Mouse (Mus musculus) CD4-positive, CD25-positive, alpha-beta regulatory T cell, adult 2 months (primary cell): ENCODE measurements around the gene Cadm1.

Source experiments
- DNase-seq: peaks from one replicate; pipeline ENCODE4 v3.0.0-alpha.2; 2012; ENCODE audit warnings: low read depth, low spot score

Gene Cadm1

DNA sequence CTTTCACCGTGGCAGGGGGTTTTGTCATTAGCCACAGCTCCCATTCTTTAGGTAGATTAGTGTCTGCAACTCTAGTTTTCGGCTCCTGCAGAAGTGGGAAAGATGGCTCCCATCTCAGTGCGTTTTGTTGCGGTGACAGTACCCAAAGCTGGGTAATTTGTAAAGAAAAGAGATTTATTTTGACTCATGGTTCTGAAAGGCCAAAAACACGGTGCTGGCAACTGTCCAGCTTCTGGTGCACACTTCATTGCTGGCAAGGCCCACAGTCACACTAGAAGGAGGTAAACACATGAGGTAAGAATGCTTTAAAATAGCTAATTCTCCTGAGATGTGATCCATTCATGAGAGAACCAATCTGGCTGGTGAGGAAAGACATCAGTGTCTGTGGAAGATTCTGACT is 18.9 kb downstream of the Cadm1 start:
- DNase-seq = no peak

DNA sequence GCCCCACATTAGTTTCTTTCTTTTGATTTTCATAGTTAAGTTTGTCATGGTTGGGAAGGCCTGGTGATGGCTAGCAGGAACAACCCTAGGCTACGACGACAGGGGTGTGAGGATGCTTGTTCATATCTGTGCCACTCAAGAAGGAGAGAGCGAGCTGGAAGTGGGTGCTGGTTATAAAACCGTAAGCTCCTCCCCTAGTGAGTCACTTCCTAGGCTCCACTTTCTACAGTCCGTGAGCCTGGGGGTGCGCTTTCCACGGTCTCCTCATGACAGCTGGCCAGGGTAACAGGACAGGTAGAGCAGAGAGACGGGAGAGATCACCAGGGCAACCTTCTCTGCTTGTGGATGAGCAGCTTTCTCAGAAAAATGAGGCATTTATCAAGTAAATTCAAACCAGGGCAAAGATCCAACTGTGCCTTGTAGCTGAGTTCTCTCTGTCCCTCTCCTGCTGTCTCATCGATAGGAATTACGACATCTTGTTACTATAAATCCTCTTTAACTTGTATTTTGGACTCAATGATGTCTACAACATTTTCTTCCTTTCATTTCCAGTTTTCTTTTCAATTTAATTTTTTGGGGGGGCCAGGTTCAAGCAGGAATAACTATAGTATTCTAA is 23.1 kb downstream of the Cadm1 start:
- DNase-seq = no peak

DNA sequence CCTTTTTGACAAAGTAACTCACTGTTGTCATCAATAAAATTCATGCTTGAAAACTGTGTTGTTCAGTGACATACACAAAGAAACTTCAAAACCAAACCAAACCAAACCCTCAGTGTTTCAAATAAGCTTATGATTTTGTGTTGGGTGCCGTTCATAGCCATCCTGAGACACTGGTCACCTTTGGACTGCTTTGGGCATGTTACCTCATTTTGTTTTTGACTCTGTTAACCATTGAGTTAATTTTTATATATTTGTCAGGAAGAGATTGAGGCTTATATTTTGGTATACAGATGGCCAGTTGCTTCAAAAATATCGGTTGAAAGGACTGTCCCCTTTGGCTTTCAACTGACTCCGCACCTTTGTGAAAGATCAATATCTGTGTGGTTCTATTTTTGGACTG is 30.8 kb downstream of the Cadm1 start:
- no peak for DNase-seq

DNA sequence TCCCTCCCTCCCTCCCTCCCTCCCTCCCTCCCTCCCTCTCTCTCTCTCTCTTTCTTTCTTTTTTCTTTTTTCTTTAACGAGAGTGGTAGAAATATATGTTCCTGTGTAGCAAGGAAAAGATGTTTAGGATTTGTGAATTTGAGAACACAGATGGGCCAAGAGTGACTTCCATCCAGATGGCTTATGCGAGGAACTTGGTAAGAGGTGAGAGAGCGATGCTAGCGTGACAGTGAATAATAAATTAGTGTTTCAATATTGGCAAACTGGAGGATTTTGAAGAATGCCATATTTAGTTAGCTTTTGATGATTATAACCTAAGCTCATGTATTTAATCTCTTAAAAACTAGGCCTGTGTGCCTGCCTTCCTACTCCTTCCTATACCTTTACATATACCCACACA is 31.6 kb downstream of the Cadm1 start:
- no peak for DNase-seq

DNA sequence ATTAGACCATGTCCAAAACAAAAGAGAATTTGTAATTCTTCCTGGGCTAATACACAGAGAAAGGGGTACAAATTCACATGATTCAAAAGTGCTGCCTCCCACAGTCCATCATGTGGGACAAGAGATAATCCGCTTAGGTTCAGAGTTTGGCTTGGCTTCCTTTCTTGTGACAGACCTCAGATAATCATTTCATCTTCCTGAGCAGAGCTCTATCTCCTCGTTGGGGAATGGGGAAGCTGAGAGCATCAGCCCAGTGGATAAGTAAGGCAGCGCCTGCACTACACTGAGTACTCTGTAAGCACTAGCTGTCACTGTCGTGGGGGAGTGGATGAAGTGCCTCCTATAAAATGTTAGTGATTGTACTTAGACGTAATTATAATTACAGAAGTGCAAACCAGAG is 35.1 kb downstream of the Cadm1 start:
- no peak for DNase-seq

DNA sequence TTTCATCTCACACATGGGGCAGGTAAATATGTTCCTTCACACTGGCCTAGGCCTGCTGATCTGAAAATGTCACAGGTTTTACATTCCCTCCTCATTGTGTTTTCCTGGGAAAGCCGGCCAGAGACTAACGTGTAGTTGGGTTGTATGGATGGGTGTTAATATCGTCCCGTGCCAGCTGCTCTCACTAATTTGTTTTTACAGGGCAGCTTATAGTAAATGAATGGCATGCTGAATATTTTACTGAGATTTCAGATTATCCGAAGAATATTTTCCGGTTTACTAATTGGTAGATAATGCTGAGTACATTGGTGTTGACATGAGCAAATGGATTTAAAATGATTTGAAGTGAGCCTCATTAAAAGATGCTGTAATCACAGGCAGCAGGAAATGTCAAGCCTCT is 37.9 kb downstream of the Cadm1 start:
- no peak for DNase-seq

DNA sequence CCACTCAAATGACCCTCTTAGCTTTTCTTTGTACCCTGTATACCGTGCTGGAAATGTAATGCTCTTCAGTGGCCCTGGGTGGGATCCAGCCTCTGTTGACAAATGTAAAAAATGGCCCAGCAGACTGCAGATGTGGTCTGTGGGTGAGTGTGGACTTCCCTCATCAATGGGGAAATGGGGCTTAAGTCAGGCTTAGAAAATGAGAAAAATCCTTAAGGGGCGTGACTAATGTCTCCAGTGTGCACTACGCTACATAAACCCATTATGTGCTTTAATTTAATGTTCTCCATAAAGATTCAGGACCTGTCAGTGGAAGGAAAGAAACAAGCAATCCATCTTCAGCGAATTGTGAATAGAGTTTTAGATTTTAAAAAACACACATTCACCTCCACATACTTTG is 40.2 kb downstream of the Cadm1 start:
- DNase-seq = no peak

DNA sequence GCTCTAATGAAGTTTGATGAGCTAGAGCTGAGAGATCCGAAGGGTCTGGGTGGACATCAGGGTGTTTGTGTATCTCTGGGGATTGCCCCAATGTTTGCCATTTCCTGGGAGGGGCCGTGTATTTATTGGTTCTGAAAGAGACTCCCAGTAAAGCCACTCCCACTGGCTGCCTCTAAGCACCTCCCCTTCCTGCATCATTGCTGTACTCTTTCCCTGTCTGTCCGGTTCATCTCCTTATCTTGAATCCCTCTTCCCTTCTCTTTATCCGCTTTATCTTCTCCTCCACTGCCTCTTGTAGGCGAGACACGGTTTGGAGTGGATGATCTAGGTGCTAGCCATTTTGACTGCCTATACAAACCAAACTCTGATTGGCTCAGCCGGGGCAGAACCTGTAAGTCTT is 41.5 kb downstream of the Cadm1 start:
- DNase-seq = no peak

DNA sequence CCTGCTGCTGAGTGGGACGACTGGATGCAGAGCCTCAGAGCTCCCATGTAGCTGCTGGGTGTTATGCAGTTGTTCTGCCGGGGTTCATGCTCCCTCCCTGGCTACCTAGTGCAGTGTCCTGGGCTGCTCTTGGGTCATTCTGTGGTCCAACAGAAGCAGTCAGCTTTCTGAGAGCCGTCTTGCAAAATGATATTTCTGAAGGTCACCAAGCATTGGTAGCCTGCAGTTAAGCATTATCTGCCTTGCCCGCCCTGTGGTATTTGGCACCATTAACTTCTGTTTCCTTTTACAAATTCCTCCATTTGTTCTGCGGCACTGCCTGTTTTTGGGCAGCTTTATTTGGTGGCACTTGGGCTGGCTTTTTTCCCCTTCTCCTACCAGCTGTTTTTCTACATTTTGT is 42.2 kb downstream of the Cadm1 start:
- DNase-seq = no peak

DNA sequence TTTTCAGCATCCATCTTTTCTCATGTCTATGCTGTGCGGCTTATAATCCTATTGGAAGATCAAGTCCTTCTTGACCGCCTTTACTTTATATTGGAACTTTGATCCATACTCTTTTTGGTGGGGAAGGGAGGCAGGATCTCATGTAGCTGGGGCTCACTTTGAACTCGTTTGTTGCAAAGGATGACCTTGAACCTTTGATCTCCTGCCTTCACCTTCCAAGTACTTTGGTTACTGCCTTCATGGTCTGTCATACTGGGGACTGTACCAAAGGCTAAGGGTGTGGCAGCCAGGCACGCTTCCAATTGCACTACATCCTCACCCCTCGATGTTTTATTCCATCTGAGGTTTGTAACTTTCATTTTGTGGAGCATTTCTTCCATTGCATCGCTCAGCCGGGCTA is 43.5 kb downstream of the Cadm1 start:
- no peak for DNase-seq

DNA sequence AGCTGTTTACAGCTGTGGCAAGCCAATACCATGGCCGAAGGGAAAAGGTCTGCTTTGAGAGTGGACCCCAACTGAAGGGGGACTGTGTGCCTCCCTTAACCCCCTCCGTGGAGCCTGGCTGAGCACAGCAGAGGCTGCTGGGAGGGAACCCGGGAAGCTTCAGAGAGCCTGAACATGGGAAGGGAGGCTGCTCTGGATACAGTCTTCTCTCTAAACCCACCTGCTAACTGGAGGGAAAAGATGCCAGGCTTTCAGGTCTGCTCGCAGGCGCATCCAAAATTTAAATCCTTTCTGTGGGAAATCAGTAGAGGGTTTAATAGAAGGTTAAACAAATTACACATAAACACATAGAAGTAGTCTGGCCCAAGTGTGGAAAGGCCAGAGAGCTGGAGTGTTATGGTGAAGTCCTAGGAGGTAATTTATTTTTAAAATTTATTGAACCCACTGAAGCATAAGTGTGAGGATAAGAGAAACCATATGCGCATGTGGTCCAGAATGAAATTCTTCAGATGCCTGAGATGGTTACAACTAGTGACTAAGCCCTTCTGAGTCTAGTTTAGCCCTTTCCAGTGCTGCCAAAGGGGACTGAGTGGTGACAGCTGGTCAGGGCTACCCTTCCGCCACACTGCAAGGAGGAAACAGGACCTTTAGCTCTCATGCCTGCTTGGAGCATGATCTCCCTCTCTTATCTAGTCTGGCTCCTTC is 44.9 kb downstream of the Cadm1 start:
- DNase-seq = no peak

DNA sequence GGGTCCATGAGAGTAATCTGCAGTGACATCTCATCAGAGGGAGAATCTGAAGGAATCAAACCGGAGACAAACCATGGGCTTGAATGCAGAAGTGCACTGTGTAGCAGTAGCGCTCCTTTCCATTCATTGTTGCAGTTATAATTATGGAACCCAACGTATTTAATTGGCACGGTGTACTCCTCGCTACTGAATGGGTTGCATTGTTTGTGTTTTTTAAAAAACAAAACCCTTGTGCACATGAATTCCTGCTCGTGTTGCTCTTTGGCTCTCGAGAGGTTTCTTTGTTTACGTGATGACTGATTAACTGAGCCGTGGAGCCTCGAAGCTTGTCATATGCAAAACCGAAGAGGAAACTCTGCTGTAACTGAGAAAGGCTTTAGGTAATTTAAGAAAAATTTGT is 45.8 kb downstream of the Cadm1 start:
- no peak for DNase-seq

DNA sequence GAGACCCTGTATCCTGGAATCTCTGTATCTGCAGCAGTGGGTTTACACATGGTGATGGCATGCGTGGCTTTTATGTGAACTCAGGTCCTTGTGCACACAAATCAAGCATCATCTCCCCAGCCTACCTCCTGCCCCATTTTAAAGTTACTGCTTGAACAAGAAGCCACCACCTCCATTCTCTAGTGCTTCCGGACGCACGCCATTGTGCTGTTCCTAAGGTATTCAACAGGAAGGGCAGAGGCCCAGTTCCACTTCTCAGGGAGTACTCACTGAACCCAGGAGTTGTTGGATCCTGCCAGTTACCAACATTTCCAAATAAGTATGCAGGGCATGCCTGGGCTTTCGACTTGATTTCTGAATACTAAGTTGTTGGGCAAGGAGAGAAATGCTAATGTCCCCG is 49.5 kb downstream of the Cadm1 start:
- no peak for DNase-seq

DNA sequence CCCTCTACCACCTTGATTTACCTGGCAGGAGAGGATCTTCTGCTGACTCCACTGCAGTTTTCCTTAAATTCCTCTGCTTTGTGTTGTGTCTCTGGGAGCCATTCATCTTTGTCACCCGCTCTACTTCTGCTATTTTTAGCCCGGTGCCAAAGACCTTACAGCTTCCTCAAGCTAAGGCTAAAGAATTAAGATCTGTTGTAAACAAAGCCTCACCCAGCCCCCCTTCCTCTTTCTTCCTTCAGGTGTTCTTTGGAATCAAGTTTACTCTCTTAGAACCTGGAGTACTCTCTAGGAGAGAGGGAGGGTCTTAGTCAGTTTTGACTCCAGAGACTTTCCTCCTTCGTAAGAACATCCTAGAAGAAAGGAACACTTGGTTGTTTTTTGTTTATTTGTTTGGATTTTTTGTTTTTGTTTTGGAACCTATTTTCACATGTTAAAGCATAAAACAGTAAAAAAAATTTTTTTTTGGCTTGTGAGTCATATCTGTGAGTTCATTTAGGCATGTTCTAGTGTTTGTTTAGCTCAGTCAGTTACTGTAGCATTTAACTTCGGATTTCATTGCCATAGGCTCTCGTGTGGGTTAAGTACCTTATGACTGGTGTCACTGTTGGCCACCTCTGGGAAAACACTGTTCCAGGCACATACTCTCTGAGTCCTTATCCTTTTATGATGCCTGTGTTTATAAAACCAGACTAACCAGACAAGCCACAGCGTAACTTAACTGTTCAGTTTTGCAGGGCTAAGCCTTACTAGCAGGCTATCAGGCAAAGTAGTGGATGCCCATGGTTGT is 51.8 kb downstream of the Cadm1 start:
- no peak for DNase-seq

DNA sequence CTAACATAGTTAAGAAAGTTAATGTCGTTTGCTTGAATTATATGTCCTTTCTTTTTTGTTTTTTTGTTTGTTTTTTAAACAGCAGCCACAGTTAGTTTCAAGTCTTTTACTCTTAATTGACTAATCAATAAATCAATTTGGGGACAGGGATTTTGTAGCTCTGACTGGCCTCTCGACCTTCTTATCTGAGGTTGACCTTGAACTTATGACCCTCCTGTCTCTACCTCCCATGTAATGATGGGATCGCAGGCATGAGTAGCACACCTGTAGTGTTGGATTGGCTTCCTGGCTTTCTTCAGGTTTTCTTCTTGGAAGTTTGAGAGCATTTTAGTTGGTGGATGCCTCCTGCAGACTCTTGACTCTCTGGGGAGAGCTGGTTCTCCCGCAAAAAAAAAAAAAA is 53.3 kb downstream of the Cadm1 start:
- no peak for DNase-seq

DNA sequence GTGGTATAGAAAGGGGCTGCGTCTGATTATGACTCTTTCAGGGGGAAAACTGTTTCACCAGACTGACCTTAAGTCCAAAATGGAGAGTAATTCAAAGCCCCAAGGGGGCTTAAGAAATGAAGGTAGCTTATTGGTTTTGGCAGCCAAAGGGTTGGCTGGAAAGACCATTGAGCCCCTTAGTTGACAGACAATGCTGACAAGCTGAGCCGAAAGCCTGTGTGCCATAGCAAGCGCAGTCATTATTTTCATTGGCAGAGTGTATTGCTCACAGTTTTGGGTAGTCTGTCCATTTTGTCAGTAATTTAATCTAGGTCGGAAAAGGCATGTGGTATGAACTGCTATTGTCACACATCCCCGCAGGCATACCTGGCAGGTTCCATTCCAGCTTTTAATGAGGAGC is 56.2 kb downstream of the Cadm1 start:
- no peak for DNase-seq

DNA sequence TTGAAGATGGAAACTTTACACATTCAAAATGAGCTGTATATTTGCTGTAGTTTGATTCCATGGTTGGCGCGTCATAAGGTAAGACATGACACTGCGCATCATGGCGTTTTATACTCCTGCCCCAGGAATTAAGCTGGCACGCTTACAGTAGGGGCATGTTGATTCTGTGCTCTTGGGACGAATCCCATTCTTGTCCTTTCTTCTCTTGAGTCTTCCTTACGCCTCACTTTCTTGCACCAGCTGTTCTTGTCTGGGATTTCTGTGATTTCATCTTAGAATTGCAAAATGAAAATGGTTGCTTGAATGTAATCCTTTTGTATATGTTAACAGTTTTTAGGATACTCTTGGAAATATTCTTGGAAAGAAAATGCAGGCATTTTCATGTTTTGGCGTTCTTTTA is 56.9 kb downstream of the Cadm1 start:
- DNase-seq = no peak

DNA sequence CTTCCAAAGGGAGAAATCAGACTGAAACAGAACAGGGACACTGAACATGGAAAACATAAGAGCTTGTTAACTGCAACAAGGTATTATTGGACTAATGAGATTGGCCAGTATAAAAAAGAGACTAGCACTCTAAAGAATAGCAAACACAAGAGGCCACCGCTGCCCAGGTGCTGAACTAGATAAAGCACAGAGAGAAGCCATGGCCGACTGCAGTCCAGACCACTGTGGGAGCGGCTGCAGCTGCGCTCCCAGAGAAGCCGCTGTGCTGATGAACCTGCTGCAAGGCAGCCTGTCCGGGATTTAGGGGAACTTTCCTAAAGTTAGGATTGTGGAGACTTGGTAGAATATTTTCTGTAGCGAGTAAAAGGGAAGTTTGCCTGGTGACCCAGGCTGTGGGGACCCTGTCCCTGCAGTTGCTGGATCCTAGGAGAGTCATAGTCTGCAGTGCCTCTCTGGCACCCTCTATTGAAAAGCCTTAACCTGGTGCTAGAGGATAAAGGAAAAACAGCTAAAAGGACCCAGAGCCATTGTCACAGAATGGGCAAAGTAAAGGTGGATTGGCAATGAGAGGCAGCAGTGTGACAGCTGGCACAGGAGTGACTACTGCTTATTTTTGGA is 57.7 kb downstream of the Cadm1 start:
- DNase-seq = no peak

DNA sequence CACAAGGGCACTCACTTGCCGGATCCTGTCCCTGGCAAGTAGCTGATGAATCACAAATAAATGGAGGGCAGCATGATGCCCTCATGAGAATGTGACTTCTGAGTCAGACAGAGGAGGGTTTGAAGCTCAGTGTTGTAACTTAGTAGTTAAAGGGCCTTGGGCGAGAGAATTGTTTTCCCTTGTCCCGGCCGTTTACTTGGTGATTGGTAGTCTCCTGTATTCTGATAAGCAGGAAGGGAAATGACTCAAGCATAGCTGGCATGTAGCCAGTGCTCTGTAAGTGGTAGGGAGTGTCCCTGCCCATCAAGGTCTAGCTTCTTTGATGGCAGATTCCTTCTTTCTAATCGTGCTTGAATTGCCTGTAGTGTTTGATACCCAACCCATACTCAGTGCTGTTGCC is 59.9 kb downstream of the Cadm1 start:
- no peak for DNase-seq

DNA sequence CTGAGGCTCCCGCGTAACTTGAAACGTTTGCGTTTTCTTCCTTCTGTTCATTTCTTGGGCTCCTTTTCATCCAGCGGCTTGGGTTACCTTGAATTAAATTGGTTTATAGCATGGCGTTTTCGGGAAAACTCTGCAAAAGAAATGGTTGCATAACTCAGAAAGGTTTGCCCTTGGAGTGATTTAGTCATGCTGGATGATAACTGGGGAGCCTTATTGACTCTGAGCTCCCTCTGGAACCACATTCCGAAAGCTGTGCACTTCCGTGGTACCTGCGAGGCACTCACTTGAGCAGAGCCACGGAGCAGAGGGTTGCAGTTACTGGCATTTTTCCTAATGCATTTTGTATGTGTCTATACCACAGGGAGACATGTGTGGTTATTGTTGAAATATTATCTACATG is 71.6 kb downstream of the Cadm1 start:
- no peak for DNase-seq

DNA sequence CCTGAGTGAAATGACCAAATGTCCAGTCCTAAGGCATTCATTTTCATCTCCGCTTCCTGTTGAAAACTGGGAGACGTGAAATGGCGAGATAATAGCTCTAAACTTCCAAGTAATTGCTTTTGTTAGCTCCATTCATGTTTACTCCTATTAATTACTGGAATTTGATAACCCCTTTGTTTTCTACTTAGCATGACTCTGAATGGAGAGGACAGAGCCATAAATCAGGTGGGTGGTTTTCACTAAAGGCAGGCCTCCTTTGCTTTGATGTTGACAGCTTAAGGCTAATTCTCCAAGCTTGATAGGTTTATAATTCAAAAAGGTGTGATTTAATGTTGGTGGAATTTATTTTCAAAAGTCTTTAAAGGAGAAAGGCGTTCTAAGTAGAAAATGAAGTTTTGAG is 74.0 kb downstream of the Cadm1 start:
- DNase-seq = no peak

DNA sequence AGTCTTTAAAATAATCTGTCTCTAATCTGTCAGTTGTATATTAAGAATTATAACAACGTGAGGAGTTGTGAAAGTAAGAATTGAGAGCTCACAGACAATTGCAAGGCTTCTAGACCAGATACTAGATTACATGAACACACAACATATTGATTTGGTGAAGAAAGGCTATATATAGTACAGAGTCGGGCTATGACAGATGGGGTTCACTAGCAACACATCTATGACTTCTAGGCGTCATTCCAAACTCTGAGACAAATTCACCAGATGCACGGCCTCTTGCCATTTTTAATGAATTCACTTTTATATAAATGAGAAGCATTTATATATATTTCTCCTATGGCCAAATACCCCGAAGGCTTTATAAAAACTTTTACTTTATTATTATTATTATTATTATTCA is 75.7 kb downstream of the Cadm1 start:
- DNase-seq = no peak

DNA sequence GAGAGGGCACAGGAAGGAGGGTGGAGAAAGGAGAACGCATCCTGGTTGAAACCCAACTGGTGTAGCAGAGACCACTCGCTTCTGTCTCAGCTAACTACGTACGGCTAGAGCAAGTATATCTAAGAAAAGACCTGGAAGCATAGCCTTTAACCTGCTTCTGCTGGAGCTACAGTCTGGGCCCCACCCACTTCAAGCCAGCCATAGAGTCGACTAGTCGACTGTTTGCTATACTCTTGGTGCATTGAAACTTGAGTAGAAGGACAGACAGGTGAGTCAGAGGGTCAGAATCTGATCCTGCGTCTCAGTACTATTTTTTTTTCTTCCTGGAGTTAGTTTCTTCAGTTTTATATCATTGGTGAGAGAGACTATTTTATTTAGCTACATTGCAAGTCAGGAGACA is 78.5 kb downstream of the Cadm1 start:
- no peak for DNase-seq
